Mouse (Mus musculus) limb, embryonic 15.5 days (tissue): ENCODE measurements around the gene Sdc1. TPM values are rescaled to one million over a fixed set of nuclear protein-coding genes. Genes with fewer than 3 reads are reported as not detected.

ENCODE experiments used
- ATAC-seq: fragments of 200-750 bp; cut with Nextera tagmentation; 2 replicates; pipeline ENCODE4 v1.8.0; 2017; ENCODE audit warnings: low read depth, moderate TSS enrichment; ENCODE audit not compliant: insufficient number of reproducible peaks, low FRiP score, low TSS enrichment
- H3K27ac ChIP-seq: fragments of 300-500 bp; sonication (generic); 2 replicates; pipeline ENCODE4 v1.5.1; 2015; ENCODE audit warnings: moderate library complexity, mild to moderate bottlenecking, inconsistent platforms
- H3K27me3 ChIP-seq: fragments of 300-500 bp; sonication (generic); 2 replicates; pipeline ENCODE4 v1.6.1; 2015; ENCODE audit warnings: inconsistent platforms
- H3K36me3 ChIP-seq: fragments of 300-500 bp; sonication (generic); 2 replicates; pipeline ENCODE4 v1.6.1; 2015; ENCODE audit warnings: inconsistent platforms
- H3K4me1 ChIP-seq: fragments of 300-500 bp; sonication (generic); 2 replicates; pipeline ENCODE4 v1.6.1; 2015; ENCODE audit warnings: inconsistent platforms
- H3K4me2 ChIP-seq: fragments of 300-500 bp; sonication (generic); 2 replicates; pipeline ENCODE4 v1.6.1; 2015; ENCODE audit warnings: mild to moderate bottlenecking, inconsistent platforms
- H3K4me3 ChIP-seq: fragments of 300-500 bp; sonication (generic); 2 replicates; pipeline ENCODE4 v1.5.1; 2015; ENCODE audit warnings: mild to moderate bottlenecking, inconsistent platforms
- H3K9ac ChIP-seq: fragments of 300-500 bp; sonication (generic); 2 replicates; pipeline ENCODE4 v1.6.1; 2015; ENCODE audit warnings: inconsistent platforms
- H3K9me3 ChIP-seq: fragments of 300-500 bp; sonication (generic); 2 replicates; pipeline ENCODE4 v1.6.1; 2016; ENCODE audit warnings: inconsistent platforms
- WGBS: fragments of 180-500 bp; shearing (Covaris S2); methylation state at CpG from one replicate; pipeline ENCODE4 v1.1.7; 2015; 5-methylcytosine and 5-hydroxymethylcytosine counted together
- polyA plus RNA-seq: library from polyadenylated mRNA; unstranded; fragments of >200 nt; fragmentation: Nextera tagmentation; extraction: Ambion mirVana; gene quantifications from 2 replicates; pipeline ENCODE4 v1.2.1, GENCODE M21; 2015

Gene Sdc1
- polyA plus RNA-seq, 1 experiment from 2014 or later: 309 TPM

- Histone ChIP-seq H3K4me3 (peak overlapping the region; percentile 90), H3K36me3 (no peaks in the 10 kb centered on the region), H3K4me2 (peak overlapping the region; percentile 73), H3K4me1 (peaks cover 43% of the 10 kb centered on the region), H3K27ac (peak overlapping the region; percentile 93), H3K9me3 (no peaks in the 10 kb centered on the region), H3K9ac (peak overlapping the region; percentile 81), H3K27me3 (no peaks in the 10 kb centered on the region)
- ATAC-seq: no peak
- under 1% methylated on average over 37 of the region's 37 CpGs for WGBS
Observed at GRCm38 (mm10) chr12:8771844-8772380, 789 bp downstream of the Sdc1 start.

DNA sequence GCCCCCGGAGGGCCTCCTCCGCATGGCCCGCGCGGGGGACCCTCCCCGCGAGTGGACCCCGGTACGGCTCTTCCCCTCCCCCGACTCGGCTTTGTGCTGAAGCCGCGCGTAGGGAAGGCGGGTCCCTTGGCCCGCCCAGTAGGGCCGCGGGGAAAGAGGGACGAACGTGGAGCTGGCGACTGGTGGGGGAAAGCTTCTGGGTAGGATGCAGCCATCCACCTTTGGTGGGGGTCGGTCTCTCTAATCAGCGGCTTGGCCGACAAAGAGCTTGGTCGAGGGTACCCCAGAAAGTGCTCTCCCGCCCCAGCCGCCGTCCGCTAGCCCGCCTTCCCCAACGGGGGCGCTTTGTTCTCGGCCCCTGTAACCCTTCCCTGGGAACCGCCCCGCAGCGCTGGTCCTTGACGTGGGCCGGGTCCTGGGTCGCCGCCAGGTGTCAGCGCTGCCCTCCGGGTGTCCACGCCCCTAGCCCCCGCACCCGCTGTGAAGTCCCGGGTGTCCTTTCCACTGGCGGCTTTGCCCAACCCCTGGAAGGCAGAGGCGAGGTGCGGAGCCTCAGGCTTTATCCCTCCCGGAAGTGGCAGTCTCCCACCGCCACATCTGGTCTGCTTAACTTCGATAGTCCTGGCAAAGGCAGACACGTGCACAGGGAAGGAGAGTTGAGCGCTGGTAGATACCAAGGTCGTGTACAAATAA, 1.5 kb downstream of the Sdc1 start:
- Histone ChIP-seq H3K36me3 (no peaks in the 10 kb centered on the region), H3K4me3 (peak overlapping the region; percentile 90), H3K27me3 (no peaks in the 10 kb centered on the region), H3K4me2 (peak overlapping the region; percentile 73), H3K27ac (peak overlapping the region; percentile 93), H3K9ac (peak overlapping the region; percentile 81), H3K4me1 (peaks cover 50% of the 10 kb centered on the region), H3K9me3 (no peaks in the 10 kb centered on the region)
- ATAC-seq: peak; percentile 21
- under 1% methylated on average over 52 of the region's 55 CpGs for WGBS

DNA sequence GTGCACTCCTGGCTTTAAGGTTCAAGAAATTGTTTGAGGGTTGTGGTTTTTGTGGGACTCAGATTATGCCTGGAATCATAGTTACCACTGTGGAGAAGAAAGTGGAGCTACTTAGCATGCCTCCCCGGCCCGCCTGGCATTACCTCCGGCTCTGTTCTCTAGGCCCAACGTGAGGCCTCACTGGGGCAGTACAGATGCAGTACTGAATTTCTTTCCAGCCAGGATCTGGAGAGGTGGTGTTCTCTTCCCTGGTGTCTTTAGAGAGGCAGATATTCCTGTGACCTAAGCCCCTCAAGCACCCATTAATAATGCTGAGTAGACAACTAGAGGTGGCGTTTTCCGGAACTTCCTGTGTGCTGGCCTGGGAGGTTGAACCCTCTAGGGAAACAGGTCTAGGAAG, 2.2 kb downstream of the Sdc1 start:
- Histone ChIP-seq H3K4me3 (peak overlapping the region; percentile 90), H3K36me3 (no peaks in the 10 kb centered on the region), H3K27me3 (no peaks in the 10 kb centered on the region), H3K4me2 (peak overlapping the region; percentile 73), H3K9ac (peak overlapping the region; percentile 81), H3K27ac (peak overlapping the region; percentile 93), H3K4me1 (peaks cover 56% of the 10 kb centered on the region), H3K9me3 (no peaks in the 10 kb centered on the region)
- 8% methylated on average over 6 of the region's 6 CpGs for WGBS
- no peak for ATAC-seq

GRCm38 (mm10) chr12:8774183-8774582, 3.1 kb downstream of the Sdc1 start:
- peaks cover 65% of the 10 kb centered on the region for H3K4me1 ChIP-seq
- ATAC-seq: no peak
- H3K36me3 ChIP-seq: no peaks in the 10 kb centered on the region
- no peak overlapping the region for H3K9ac ChIP-seq
- no peaks in the 10 kb centered on the region for H3K27me3 ChIP-seq
- peak overlapping the region; percentile 93 for H3K27ac ChIP-seq
- H3K9me3 ChIP-seq: no peaks in the 10 kb centered on the region
- H3K4me2 ChIP-seq: peak overlapping the region; percentile 73
- peak overlapping the region; percentile 90 for H3K4me3 ChIP-seq

- Histone ChIP-seq H3K36me3 (no peaks in the 10 kb centered on the region), H3K4me3 (0 out of 2 replicates have a peak overlapping the region, but pooled peaks have one; percentile 3), H3K9ac (no peak overlapping the region), H3K4me1 (peaks cover 80% of the 10 kb centered on the region), H3K27ac (0 out of 2 replicates have a peak overlapping the region, but pooled peaks have one; percentile 59), H3K4me2 (no peak overlapping the region), H3K27me3 (no peaks in the 10 kb centered on the region), H3K9me3 (no peaks in the 10 kb centered on the region)
- ATAC-seq: no peak
- 68% methylated on average over 7 of the region's 7 CpGs for WGBS
Observed at GRCm38 (mm10) chr12:8776206-8776605, 5.1 kb downstream of the Sdc1 start.

DNA sequence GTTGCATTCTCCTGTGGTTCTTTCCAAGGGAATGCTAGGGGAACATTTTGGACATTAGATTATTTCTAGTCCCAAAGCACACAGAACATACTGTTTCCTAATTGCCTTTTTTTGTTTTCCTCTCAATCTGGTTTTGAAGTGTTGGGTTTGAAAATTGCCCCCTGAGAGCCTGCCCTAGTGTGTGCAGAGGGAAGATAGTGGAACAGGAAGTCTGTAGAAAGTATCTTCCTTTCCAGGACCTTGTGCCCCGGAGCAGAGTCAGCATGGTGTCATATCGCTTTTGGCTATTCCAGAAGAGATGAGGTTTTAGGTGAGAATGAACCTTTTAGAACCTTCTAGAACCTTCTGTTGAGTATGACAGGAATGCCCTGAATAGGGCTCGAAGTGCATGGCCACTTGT, 5.6 kb downstream of the Sdc1 start:
- Histone ChIP-seq H3K9me3 (no peaks in the 10 kb centered on the region), H3K4me1 (peaks cover 86% of the 10 kb centered on the region), H3K9ac (no peak overlapping the region), H3K4me2 (no peak overlapping the region), H3K27me3 (no peaks in the 10 kb centered on the region), H3K27ac (peak overlapping the region; percentile 59; the same call in 1 of the 2 replicates), H3K36me3 (no peaks in the 10 kb centered on the region), H3K4me3 (no peak overlapping the region)
- WGBS: 72% methylated on average over 3 of the region's 3 CpGs
- no peak for ATAC-seq

DNA sequence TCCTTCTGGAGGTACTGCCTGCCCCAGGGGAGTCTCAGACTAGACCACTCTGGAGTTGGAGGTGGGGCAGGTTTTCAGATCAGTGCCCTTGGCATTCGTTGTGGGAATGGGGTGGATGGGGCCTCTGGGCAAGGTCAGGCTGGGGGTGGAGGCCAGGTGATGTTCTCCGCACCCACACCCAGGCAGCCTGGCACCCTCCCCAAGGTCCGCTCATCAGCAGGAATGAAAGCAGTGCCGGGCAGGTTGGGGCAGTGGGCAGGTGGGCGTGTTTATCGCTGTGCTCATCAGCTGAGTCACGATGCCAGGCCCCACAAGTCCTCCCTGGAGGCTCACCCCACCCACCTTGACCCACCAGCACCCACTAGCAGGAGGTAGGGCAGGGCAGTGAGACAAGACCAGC, 7.0 kb downstream of the Sdc1 start:
- WGBS: 79% methylated on average over 7 of the region's 7 CpGs
- H3K27ac ChIP-seq: no peak overlapping the region; the same call in 1 of the 2 replicates
- peaks cover 97% of the 10 kb centered on the region for H3K4me1 ChIP-seq
- no peaks in the 10 kb centered on the region for H3K36me3 ChIP-seq
- H3K4me2 ChIP-seq: no peak overlapping the region
- H3K27me3 ChIP-seq: no peaks in the 10 kb centered on the region
- ATAC-seq: no peak
- H3K4me3 ChIP-seq: no peak overlapping the region
- H3K9me3 ChIP-seq: no peaks in the 10 kb centered on the region
- H3K9ac ChIP-seq: no peak overlapping the region

DNA sequence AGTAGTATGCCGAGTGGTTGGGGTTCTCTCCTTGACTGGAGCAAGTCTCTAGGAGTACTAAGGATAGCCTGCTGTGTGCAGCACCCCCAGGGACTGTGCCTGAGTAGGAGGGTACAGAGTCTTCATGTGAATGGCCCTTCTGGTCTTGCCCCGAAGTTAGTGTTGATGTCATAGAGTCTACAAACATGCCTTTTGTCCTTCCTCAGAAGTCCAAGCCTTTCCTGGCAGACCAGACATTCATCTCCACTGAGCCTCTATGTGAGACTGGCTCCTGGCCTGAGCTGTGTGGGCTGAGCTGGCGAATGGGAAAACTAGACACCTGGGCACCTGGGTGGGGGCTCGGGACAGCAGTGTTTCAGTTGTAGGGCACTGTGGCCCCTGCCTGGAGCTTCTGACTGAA, 8.7 kb downstream of the Sdc1 start:
- H3K4me3 ChIP-seq: no peak overlapping the region
- peak overlapping the region; percentile 43; the same call in 1 of the 2 replicates for H3K27ac ChIP-seq
- no peaks in the 10 kb centered on the region for H3K27me3 ChIP-seq
- ATAC-seq: no peak
- H3K9me3 ChIP-seq: no peaks in the 10 kb centered on the region
- peaks cover 98% of the 10 kb centered on the region for H3K4me1 ChIP-seq
- 69% methylated on average over 4 of the region's 4 CpGs for WGBS
- no peak overlapping the region for H3K4me2 ChIP-seq
- H3K36me3 ChIP-seq: no peaks in the 10 kb centered on the region
- no peak overlapping the region for H3K9ac ChIP-seq

GRCm38 (mm10) chr12:8781121-8781520, 10.0 kb downstream of the Sdc1 start:
- Histone ChIP-seq H3K4me1 (peaks cover 96% of the 10 kb centered on the region), H3K4me2 (no peak overlapping the region), H3K9ac (no peak overlapping the region), H3K27ac (peak overlapping the region; percentile 81), H3K27me3 (no peaks in the 10 kb centered on the region), H3K9me3 (no peaks in the 10 kb centered on the region), H3K4me3 (no peak overlapping the region), H3K36me3 (no peaks in the 10 kb centered on the region)
- 60% methylated on average over 7 of the region's 7 CpGs for WGBS
- no peak for ATAC-seq

GRCm38 (mm10) chr12:8781681-8782378, 10.7 kb downstream of the Sdc1 start:
- Histone ChIP-seq H3K27ac (peak overlapping the region; percentile 81), H3K4me3 (no peak overlapping the region), H3K4me1 (peaks cover 96% of the 10 kb centered on the region), H3K36me3 (no peaks in the 10 kb centered on the region), H3K4me2 (no peak overlapping the region), H3K9ac (no peak overlapping the region), H3K9me3 (no peaks in the 10 kb centered on the region), H3K27me3 (no peaks in the 10 kb centered on the region)
- 42% methylated on average over 9 of the region's 9 CpGs for WGBS
- ATAC-seq: 0 out of 2 replicates have a peak, but pooled peaks have one; percentile 30

- ATAC-seq: no peak
- Histone ChIP-seq H3K27ac (peak overlapping the region; percentile 81), H3K4me1 (peaks cover 92% of the 10 kb centered on the region), H3K4me2 (no peak overlapping the region), H3K27me3 (no peaks in the 10 kb centered on the region), H3K9ac (no peak overlapping the region), H3K36me3 (no peaks in the 10 kb centered on the region), H3K9me3 (no peaks in the 10 kb centered on the region), H3K4me3 (no peak overlapping the region)
- 52% methylated on average over 3 of the region's 3 CpGs for WGBS
Observed at GRCm38 (mm10) chr12:8782565-8782964, 11.4 kb downstream of the Sdc1 start.

- no peaks in the 10 kb centered on the region for H3K27me3 ChIP-seq
- no peak overlapping the region for H3K4me2 ChIP-seq
- H3K27ac ChIP-seq: no peak overlapping the region
- WGBS: 64% methylated on average over 9 of the region's 9 CpGs
- H3K4me1 ChIP-seq: peaks cover 79% of the 10 kb centered on the region
- H3K9me3 ChIP-seq: no peaks in the 10 kb centered on the region
- H3K4me3 ChIP-seq: no peak overlapping the region
- no peak for ATAC-seq
- no peak overlapping the region for H3K9ac ChIP-seq
- peaks cover 1% of the 10 kb centered on the region for H3K36me3 ChIP-seq
Observed at GRCm38 (mm10) chr12:8784189-8784588, 13.1 kb downstream of the Sdc1 start.
